ENCODE assay signal across 9 mouse cellular contexts in the genomic region with DNA sequence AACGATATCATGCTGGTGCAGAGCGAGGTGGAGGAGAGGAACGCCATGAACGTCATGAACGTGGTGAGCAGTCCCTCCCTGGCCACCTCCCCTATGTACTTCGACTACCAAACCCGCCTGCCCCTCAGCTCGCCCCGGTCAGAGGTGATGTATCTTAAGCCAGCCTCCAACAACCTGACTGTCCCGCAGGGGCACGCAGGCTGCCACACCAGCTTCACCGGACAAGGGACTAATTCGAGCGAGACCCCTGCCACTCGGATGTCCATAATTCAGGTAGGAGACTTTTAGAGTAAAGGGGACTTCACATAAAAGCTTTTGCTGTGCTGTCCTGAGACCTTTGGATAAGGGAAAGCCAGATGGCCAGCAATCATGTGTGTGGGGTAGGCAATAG. TPM values are rescaled to one million over a fixed set of nuclear protein-coding genes. Genes with fewer than 3 reads are reported as not detected.
DNase-seq lines count a peak whose midpoint lies in the region; ATAC-seq and TF ChIP-seq lines count a peak whose summit lies in the region.
"Had no signal": no experiment of that assay in that cellular context is flagged by ENCODE, and none has a peak within 500 bp of the region (broad histone marks: within the 10 kb centered on the region; RNA-seq: fewer than 3 reads in every experiment).

No protein-coding gene starts in this region.

- H3K27me3 ChIP-seq in forebrain, postnatal 0 days (ENCODE audit: insufficient read depth, low read length), result no peaks in the 10 kb centered on the region
- H3K27me3 ChIP-seq in neural tube, embryonic 14.5 days (ENCODE audit: control insufficient read depth, insufficient read depth, low read length), result no peaks in the 10 kb centered on the region

- H3K27ac ChIP-seq in layer of hippocampus, adult 2 months, result peak overlapping the region; percentile 80
- H3K27ac ChIP-seq in forebrain, postnatal 0 days (ENCODE audit: low read depth, low read length), result no peak overlapping the region
- no peak overlapping the region; the same call in 1 of the 2 replicates for H3K27ac ChIP-seq in neural tube, embryonic 14.5 days (ENCODE audit: low read depth, low read length)

- no peaks in the 10 kb centered on the region for H3K36me3 ChIP-seq in forebrain, postnatal 0 days (ENCODE audit: insufficient read depth)
- H3K36me3 ChIP-seq in neural tube, embryonic 14.5 days (ENCODE audit: control insufficient read depth, insufficient read depth, low read length), result no peaks in the 10 kb centered on the region

- peak overlapping the region; percentile 74 for H3K4me2 ChIP-seq in forebrain, postnatal 0 days (ENCODE audit: low read depth)
- H3K4me2 ChIP-seq in neural tube, embryonic 14.5 days (ENCODE audit: low read depth, low read length), result peak overlapping the region; percentile 91

- ATAC-seq in forebrain, postnatal 0 days, result no peak
- no peak for ATAC-seq in neural tube, embryonic 14.5 days (ENCODE audit: low read depth)

- TF ChIP-seq CTCF in layer of hippocampus, adult 2 months (conservative IDR thresholded peaks at IDR 0.05), result no peak
- TF ChIP-seq CTCF in forebrain, postnatal 0 days (IDR thresholded peaks at IDR 0.05; ENCODE audit: low read depth), result no peak

- no peak for DNase-seq in layer of hippocampus, adult 2 months (ENCODE audit: low spot score in 2 of 2)
- no peak for DNase-seq in layer of hippocampus, postnatal 10 days (ENCODE audit: low spot score in 2 of 2)
- DNase-seq in forebrain, postnatal 0 days, result no peak
- DNase-seq in kidney, postnatal 10 days, result peak; percentile 14
- no peak for DNase-seq in spleen, adult 12 weeks (ENCODE audit: low spot score)
- no peak for DNase-seq in thymus, postnatal 4 days
- DNase-seq in adrenal gland, adult 2 months, result no peak

- WGBS in forebrain, postnatal 0 days, result 5% methylated on average over 15 of the region's 15 CpGs
- WGBS in neural tube, embryonic 14.5 days, result under 1% methylated on average over 15 of the region's 15 CpGs

- peak overlapping the region; percentile 67 for H3K9ac ChIP-seq in forebrain, postnatal 0 days
- peak overlapping the region; percentile 68 for H3K9ac ChIP-seq in neural tube, embryonic 14.5 days (replicated peaks; ENCODE audit: low read depth, low read length)

- peak overlapping the region; percentile 75 for H3K4me3 ChIP-seq in layer of hippocampus, adult 2 months
- H3K4me3 ChIP-seq in forebrain, postnatal 0 days (ENCODE audit: low read depth, low read length), result peak overlapping the region; percentile 57
- H3K4me3 ChIP-seq in neural tube, embryonic 14.5 days (ENCODE audit: low read depth, low read length), result peak overlapping the region; percentile 64

- H3K4me1 ChIP-seq in forebrain, postnatal 0 days (ENCODE audit: insufficient read depth), result peaks cover 4% of the 10 kb centered on the region; the same call in 1 of the 2 replicates
- peaks cover 15% of the 10 kb centered on the region for H3K4me1 ChIP-seq in neural tube, embryonic 14.5 days (ENCODE audit: control insufficient read depth, insufficient read depth, low read length)

- no peaks in the 10 kb centered on the region for H3K9me3 ChIP-seq in forebrain, postnatal 0 days (ENCODE audit: low read length)
- H3K9me3 ChIP-seq in neural tube, embryonic 14.5 days (ENCODE audit: control insufficient read depth, low read length), result no peaks in the 10 kb centered on the region

RNA-seq across cellular contexts. Expression of gene Pcdh17, which starts 5.0 kb away (rescaled TPM):
- total RNA-seq in layer of hippocampus, adult 2 months (2021), result 10 to 100 TPM; 41.1 to 44.8 TPM
- 10 to 100 TPM; 46.3 to 48.5 TPM for total RNA-seq in layer of hippocampus, postnatal 10 days (2021)
- total RNA-seq in forebrain, postnatal 0 days (2014; rRNA removed), result 36.9 and 57.3 TPM in 2 replicates
- polyA plus RNA-seq in forebrain, postnatal 0 days (2015; fragmentation: Nextera tagmentation; extraction: Ambion mirVana), result 10.9 and 23.8 TPM in 2 replicates
- 35.8 and 42.0 TPM in 2 replicates for polyA plus RNA-seq in neural tube, embryonic 14.5 days (2014; fragmentation: Nextera tagmentation; extraction: Ambion mirVana)
- total RNA-seq in adrenal gland, adult 2 months (2021), result 1 to 10 TPM; 2.6 to 4.5 TPM
- 2.9 and 3.0 TPM in 2 replicates for polyA plus RNA-seq in adrenal gland, adult 2 months (2012; rRNA removed)
- total RNA-seq: MEL had no signal
